Mouse (Mus musculus) spleen, adult 2 months (tissue): ENCODE data around the gene Ghdc. TPM values are rescaled to one million over a fixed set of nuclear protein-coding genes. Genes with fewer than 3 reads are reported as not detected.

Experiments used
- DNase-seq, 2 experiments: peaks; one replicate each; pipeline versions ENCODE4 v3.0.0 to v3.0.0-alpha.2; 2012 to 2021; ENCODE audit warnings: low spot score in 2 of 2, low read depth in 1 of 2
- H3K27ac ChIP-seq: fragments of 200-500 bp; 2 replicates; pipeline ENCODE4 v1.5.1; 2012; ENCODE audit warnings: low read length, inconsistent platforms; ENCODE audit not compliant: insufficient read depth
- H3K27me3 ChIP-seq: fragments of 200-500 bp; 2 replicates; pipeline ENCODE4 v1.6.1; 2012; ENCODE audit warnings: mild to moderate bottlenecking, moderate library complexity, low read length, inconsistent platforms; ENCODE audit not compliant: control insufficient read depth, insufficient read depth
- H3K36me3 ChIP-seq: fragments of 200-500 bp; 2 replicates; pipeline ENCODE4 v1.6.1; 2012; ENCODE audit warnings: mild to moderate bottlenecking, low read length, inconsistent platforms; ENCODE audit not compliant: control insufficient read depth, insufficient read depth
- H3K4me1 ChIP-seq: fragments of 200-500 bp; 2 replicates; pipeline ENCODE4 v1.6.1; 2011; ENCODE audit warnings: inconsistent platforms; ENCODE audit not compliant: control insufficient read depth, insufficient read depth, insufficient read length
- H3K4me3 ChIP-seq: fragments of 200-500 bp; 2 replicates; pipeline ENCODE4 v1.5.1; 2011; ENCODE audit warnings: mild to moderate bottlenecking, inconsistent platforms; ENCODE audit not compliant: insufficient read depth, insufficient read length; ENCODE audit errors: extremely low read depth
- CTCF ChIP-seq: fragments of 200-500 bp; IDR thresholded peaks from 2 replicates; pipeline ENCODE4 v1.5.1; 2011; ENCODE audit warnings: mild to moderate bottlenecking, inconsistent platforms; ENCODE audit not compliant: insufficient read depth, insufficient read length, insufficient replicate concordance; ENCODE audit errors: extremely low read depth
- POLR2A ChIP-seq: fragments of 200-500 bp; IDR thresholded peaks from 2 replicates; pipeline ENCODE4 v1.6.1; 2011; ENCODE audit warnings: low read depth, low read length, inconsistent platforms
- WGBS: fragments of 180-500 bp; shearing (Covaris S2); methylation state at CpG from one replicate; pipeline ENCODE4 v1.1.7; 2018; 5-methylcytosine and 5-hydroxymethylcytosine counted together
- polyA plus RNA-seq: library from polyadenylated mRNA; depleted of rRNA; stranded (reverse); fragments of >200 nt; gene quantifications from 2 replicates; pipeline ENCODE4 v1.2.3, GENCODE M21; 2012; rRNA removed

The Ghdc gene
- polyA plus RNA-seq, 1 experiment, result 7.8 TPM

- H3K36me3 ChIP-seq, result peaks cover 29% of the 10 kb centered on the region
- H3K27ac ChIP-seq, result peak overlapping the region; percentile 5
- peaks cover 30% of the 10 kb centered on the region for H3K4me1 ChIP-seq
- H3K4me3 ChIP-seq, result no peak overlapping the region
- 14% methylated on average over 4 of the region's 4 CpGs for WGBS
- H3K27me3 ChIP-seq, result no peaks in the 10 kb centered on the region
- no peak for TF ChIP-seq POLR2A
- no peak for TF ChIP-seq CTCF
- no peak for DNase-seq
Measured at GRCm38 (mm10) chr11:100721254-100721653, 49.5 kb downstream of the Ghdc start.

- peaks cover 26% of the 10 kb centered on the region for H3K4me1 ChIP-seq
- H3K27ac ChIP-seq, result no peak overlapping the region; the same call in 1 of the 2 replicates
- WGBS, result 55% methylated on average over 5 of the region's 5 CpGs
- peaks cover 38% of the 10 kb centered on the region for H3K36me3 ChIP-seq
- TF ChIP-seq CTCF, result no peak
- no peak for TF ChIP-seq POLR2A
- no peak for DNase-seq
- no peak overlapping the region for H3K4me3 ChIP-seq
- H3K27me3 ChIP-seq, result no peaks in the 10 kb centered on the region
Measured at GRCm38 (mm10) chr11:100720345-100720744, 50.4 kb downstream of the Ghdc start.

- Histone ChIP-seq H3K4me1 (peaks cover 22% of the 10 kb centered on the region), H3K4me3 (no peak overlapping the region), H3K36me3 (peaks cover 39% of the 10 kb centered on the region), H3K27me3 (no peaks in the 10 kb centered on the region), H3K27ac (no peak overlapping the region)
- TF ChIP-seq POLR2A (no peak), CTCF (no peak)
- DNase-seq, result no peak
- 84% methylated on average over 11 of the region's 11 CpGs for WGBS
Measured at GRCm38 (mm10) chr11:100719893-100720292, 50.9 kb downstream of the Ghdc start.

- DNase-seq, result no peak
- Histone ChIP-seq H3K27ac (no peak overlapping the region), H3K27me3 (no peaks in the 10 kb centered on the region), H3K4me1 (peaks cover 20% of the 10 kb centered on the region), H3K36me3 (peaks cover 39% of the 10 kb centered on the region), H3K4me3 (no peak overlapping the region)
- TF ChIP-seq CTCF, result no peak
- no peak for TF ChIP-seq POLR2A
- 77% methylated on average over 3 of the region's 3 CpGs for WGBS
Measured at GRCm38 (mm10) chr11:100719312-100719711, 51.4 kb downstream of the Ghdc start.

GRCm38 (mm10) chr11:100718866-100719265, 51.9 kb downstream of the Ghdc start:
- no peak for TF ChIP-seq CTCF
- TF ChIP-seq POLR2A, result no peak
- Histone ChIP-seq H3K27ac (no peak overlapping the region), H3K4me3 (no peak overlapping the region), H3K36me3 (peaks cover 39% of the 10 kb centered on the region), H3K27me3 (no peaks in the 10 kb centered on the region), H3K4me1 (peaks cover 25% of the 10 kb centered on the region)
- no peak for DNase-seq
- 86% methylated on average over 4 of the region's 4 CpGs for WGBS

GRCm38 (mm10) chr11:100718462-100718861, 52.3 kb downstream of the Ghdc start:
- Histone ChIP-seq H3K4me1 (peaks cover 28% of the 10 kb centered on the region), H3K36me3 (peaks cover 39% of the 10 kb centered on the region), H3K27me3 (no peaks in the 10 kb centered on the region), H3K27ac (no peak overlapping the region), H3K4me3 (no peak overlapping the region)
- no peak for DNase-seq
- TF ChIP-seq CTCF (no peak), POLR2A (no peak)
- WGBS, result 94% methylated on average over 7 of the region's 7 CpGs

- no peak for DNase-seq
- Histone ChIP-seq H3K27me3 (no peaks in the 10 kb centered on the region), H3K27ac (no peak overlapping the region), H3K4me1 (peaks cover 30% of the 10 kb centered on the region), H3K36me3 (peaks cover 39% of the 10 kb centered on the region), H3K4me3 (no peak overlapping the region)
- 92% methylated on average over 3 of the region's 3 CpGs for WGBS
- no peak for TF ChIP-seq CTCF
- TF ChIP-seq POLR2A, result no peak
Measured at GRCm38 (mm10) chr11:100716649-100717048, 54.1 kb downstream of the Ghdc start.

Other genes starting within 250 kb of the Ghdc start
- 57.4 and 58.6 TPM in 2 replicates for gene Acly, start 243.0 kb downstream of the Ghdc start, polyA plus RNA-seq
- gene Ttc25, start 225.3 kb downstream of the Ghdc start, polyA plus RNA-seq, result 0.04 and 0.07 TPM in 2 replicates
- gene Cnp, start 196.1 kb downstream of the Ghdc start, polyA plus RNA-seq, result 97.4 and 120 TPM in 2 replicates
- gene Nkiras2, start 151.7 kb downstream of the Ghdc start, polyA plus RNA-seq, result 39.5 and 48.9 TPM in 2 replicates
- gene Dnajc7, start 150.8 kb downstream of the Ghdc start, polyA plus RNA-seq, result 43.9 and 53.7 TPM in 2 replicates
- 0.50 and 0.60 TPM in 2 replicates for gene Zfp385c, start 78.5 kb downstream of the Ghdc start, polyA plus RNA-seq
- gene Dhx58, start 66.7 kb downstream of the Ghdc start, polyA plus RNA-seq, result 15.1 and 17.6 TPM in 2 replicates
- gene Kat2a, start 58.5 kb downstream of the Ghdc start, polyA plus RNA-seq, result 31.1 and 39.0 TPM in 2 replicates
- gene Hspb9, start 57.1 kb downstream of the Ghdc start, polyA plus RNA-seq, result 0.36 TPM in 1 of 2 replicates, not detected in the other
- 183 and 200 TPM in 2 replicates for gene Rab5c, start 32.7 kb downstream of the Ghdc start, polyA plus RNA-seq
- 0.82 and 1.5 TPM in 2 replicates for gene Kcnh4, start 11.0 kb downstream of the Ghdc start, polyA plus RNA-seq
- gene Hcrt, start 8.0 kb downstream of the Ghdc start, polyA plus RNA-seq, result 0.22 TPM in 1 of 2 replicates, not detected in the other
- 33.2 and 45.2 TPM in 2 replicates for gene Stat5b, start 79.8 kb upstream of the Ghdc start, polyA plus RNA-seq
- 24.7 and 35.7 TPM in 2 replicates for gene Stat5a, start 88.4 kb upstream of the Ghdc start, polyA plus RNA-seq
- 65.1 and 80.8 TPM in 2 replicates for gene Stat3, start 168.6 kb upstream of the Ghdc start, polyA plus RNA-seq
- gene Cavin1, start 199.9 kb upstream of the Ghdc start, polyA plus RNA-seq, result 27.0 and 29.1 TPM in 2 replicates
- gene Atp6v0a1, start 238.5 kb upstream of the Ghdc start, polyA plus RNA-seq, result 41.8 and 46.2 TPM in 2 replicates